Comparison of ENCODE assay signal across 15 mouse cellular contexts in genomic region chr6:85584612-85585011, GRCm38 (mm10). TPM values are rescaled to one million over a fixed set of nuclear protein-coding genes. Genes with fewer than 3 reads are reported as not detected.
DNase-seq lines count a peak whose midpoint lies in the region; TF ChIP-seq lines count a peak whose summit lies in the region.
"Had no signal": no experiment of that assay in that cellular context is flagged by ENCODE, and none has a peak within 500 bp of the region (broad histone marks: within the 10 kb centered on the region; RNA-seq: fewer than 3 reads in every experiment).

No protein-coding gene starts in this region.

- TF ChIP-seq POLR2A in MEL (IDR thresholded peaks at IDR 0.05; ENCODE audit: control insufficient read depth in 1 of 2, insufficient read depth in 1 of 2, low read depth in 1 of 2, low read length in 2 of 2, poor library complexity in 1 of 2), result no peak

- H3K4me1 ChIP-seq in MEL (ENCODE audit: control insufficient read depth in 1 of 2, insufficient read depth in 2 of 2, low read length in 2 of 2), result peaks cover 14 to 15% of the 10 kb centered on the region in 2 experiments

- peaks cover 0 to 19% of the 10 kb centered on the region in 2 experiments; a peak in 2 of 4 replicates for H3K36me3 ChIP-seq in MEL (ENCODE audit: control insufficient read depth in 1 of 2, insufficient read depth in 2 of 2, low read length in 2 of 2)
- H3K36me3 ChIP-seq: G1E had no signal

- no peaks in the 10 kb centered on the region for H3K27me3 ChIP-seq in MEL (ENCODE audit: control insufficient read depth in 1 of 2, insufficient read depth in 2 of 2, low read length in 2 of 2)

- H3K79me2 ChIP-seq in MEL (ENCODE audit: control insufficient read depth, insufficient read depth, low read length, poor library complexity), result peaks cover 14% of the 10 kb centered on the region

- no peak overlapping the region for H3K9ac ChIP-seq in MEL (ENCODE audit: control insufficient read depth, low read depth, low read length, poor library complexity, severe bottlenecking)

- H3K27ac ChIP-seq in MEL (ENCODE audit: control insufficient read depth, low read depth, low read length), result no peak overlapping the region

- TF ChIP-seq RAD21 in MEL (IDR thresholded peaks at IDR 0.05; ENCODE audit: low read depth, low read length), result no peak

- 0 out of 4 replicates have a peak overlapping the region, but pooled peaks of 1 of the 2 experiments have one; percentile 26 for H3K4me3 ChIP-seq in MEL (ENCODE audit: control insufficient read depth in 1 of 2, insufficient read depth in 1 of 2, low read depth in 2 of 2, low read length in 2 of 2)

- peak; percentile 80 to 91 for TF ChIP-seq EP300 in MEL (IDR thresholded peaks at IDR 0.05; ENCODE audit: low read depth in 1 of 2, low read length in 2 of 2)

- H3K9me3 ChIP-seq in MEL (replicated peaks; ENCODE audit: insufficient read depth, low read length), result no peaks in the 10 kb centered on the region
- H3K9me3 ChIP-seq: G1E had no signal

- no peak for TF ChIP-seq CTCF in MEL (IDR thresholded peaks at IDR 0.05 in 2 of 3, conservative IDR thresholded peaks at IDR 0.05 in 1 of 3; ENCODE audit: control insufficient read depth in 1 of 3, insufficient read depth in 1 of 3, low read depth in 2 of 3, low read length in 3 of 3, poor library complexity in 1 of 3, severe bottlenecking in 1 of 3)

- peak; percentile 73 for DNase-seq in MEL (ENCODE audit: low read depth, low spot score)
- DNase-seq in ovary, postnatal 36 days (ENCODE audit: low spot score), result no peak
- DNase-seq: adrenal gland, adult 2 months; adrenal gland, adult 8-10 months; adrenal gland, postnatal 10 days; adrenal gland, postnatal 14 days; adrenal gland, postnatal 25 days; adrenal gland, postnatal 36 days; B cell, adult 2 months; cerebellum, adult 11 months; cerebellum, adult 11-12 months; cerebellum, adult 18-20 months; cerebellum, adult 2 months; cerebellum, adult 8-10 months had no signal

TF ChIP-seq in MEL, 35 proteins besides CTCF, POLR2A, EP300 and RAD21:
- TF ChIP-seq HCFC1 (IDR thresholded peaks at IDR 0.05; ENCODE audit: low read depth, low read length) (no peak), CHD2 (IDR thresholded peaks at IDR 0.05; ENCODE audit: low read length) (no peak), SIN3A (IDR thresholded peaks at IDR 0.05; ENCODE audit: low read length) (peak; percentile 26; the same call in 1 of the 2 replicates), MXI1 (IDR thresholded peaks at IDR 0.05; ENCODE audit: low read depth, low read length) (peak; percentile 44; the same call in 1 of the 2 replicates), TAL1 (IDR thresholded peaks at IDR 0.05; ENCODE audit: low read length) (peak; percentile 74), MYC (IDR thresholded peaks at IDR 0.05; ENCODE audit: low read depth, low read length) (0 out of 2 replicates have a peak, but pooled peaks have one; percentile 20), MAX (IDR thresholded peaks at IDR 0.05; ENCODE audit: low read length) (peak; percentile 52; the same call in 1 of the 2 replicates), GATA1 (IDR thresholded peaks at IDR 0.05; ENCODE audit: low read depth, low read length) (peak; percentile 80), TCF12 (IDR thresholded peaks at IDR 0.05; ENCODE audit: low read depth, low read length) (peak; percentile 86), RCOR1 (IDR thresholded peaks at IDR 0.05; ENCODE audit: low read depth, low read length) (peak; percentile 49; the same call in 1 of the 2 replicates), MYB (IDR thresholded peaks at IDR 0.05; ENCODE audit: low read depth, low read length) (no peak; the same call in 1 of the 2 replicates), ZC3H11A (IDR thresholded peaks at IDR 0.05; ENCODE audit: low read depth, low read length) (no peak), ETS1 (IDR thresholded peaks at IDR 0.05; ENCODE audit: low read depth, low read length) (peak; percentile 52; the same call in 1 of the 2 replicates), E2F4 (IDR thresholded peaks at IDR 0.05; ENCODE audit: borderline replicate concordance, low read depth, low read length) (no peak), BHLHE40 (IDR thresholded peaks at IDR 0.05; ENCODE audit: borderline replicate concordance, low read depth, low read length) (no peak), ZKSCAN1 (IDR thresholded peaks at IDR 0.05; ENCODE audit: low read depth, low read length) (no peak), MAZ (IDR thresholded peaks at IDR 0.05; ENCODE audit: low read depth, low read length) (no peak)

RNA-seq across cellular contexts. Expression of gene Alms1, which starts 2.7 kb away (rescaled TPM):
- total RNA-seq in MEL (2012; rRNA removed), result 8.8 and 9.0 TPM in 2 replicates
- 10 to 100 TPM in 1 of 2 experiments, 1 to 10 TPM in 1; 7.5 to 47.3 TPM for polyA plus RNA-seq in MEL (2012; ENCODE audit: insufficient read depth in 1 of 2, insufficient read length in 2 of 2, low read depth in 1 of 2, low replicate concordance in 2 of 2, missing spikeins in 1 of 2)
